Mouse (Mus musculus): ENCODE measurements at regions not wholly inside any gene's neighbourhood (a gene's known extent, or its start where the extent isn't known, plus 50 kb on each side); places are given as distances from the start of the nearest gene placed in this dataset.
"Not testable (repeated sequence)": the region's sequence is repeated elsewhere in the genome, so short reads cannot be mapped to it uniquely, and the experiment has no call there.

- not testable (repeated sequence) for H3K27ac ChIP-seq; H3K9me3 ChIP-seq; DNase-seq (ENCODE audit: low spot score); H3K4me1 ChIP-seq (replicated peaks); H3K36me3 ChIP-seq; H3K27me3 ChIP-seq (ENCODE audit: insufficient read depth, poor library complexity, severe bottlenecking); H3K4me3 ChIP-seq
Measured at GRCm38 (mm10) chr15:43691998-43692397, 3557.8 kb downstream of the 9330182O14Rik start.

GRCm38 (mm10) chr15:43695451-43695850 lies 3561.3 kb downstream of the 9330182O14Rik start:
- 50% methylated on average over 1 of the region's 1 CpGs for WGBS
- DNase-seq (ENCODE audit: low spot score), result no peak
- no peaks in the 10 kb centered on the region for H3K4me1 ChIP-seq (replicated peaks)
- H3K4me3 ChIP-seq, result no peak overlapping the region
- no peaks in the 10 kb centered on the region for H3K27me3 ChIP-seq (ENCODE audit: insufficient read depth, poor library complexity, severe bottlenecking)
- no peak overlapping the region for H3K27ac ChIP-seq
- H3K36me3 ChIP-seq, result no peaks in the 10 kb centered on the region
- H3K9me3 ChIP-seq, result no peaks in the 10 kb centered on the region

GRCm38 (mm10) chr15:43717035-43717434 lies 3582.9 kb downstream of the 9330182O14Rik start:
- no peaks in the 10 kb centered on the region for H3K36me3 ChIP-seq
- WGBS, result 95% methylated on average over 1 of the region's 1 CpGs
- no peaks in the 10 kb centered on the region for H3K9me3 ChIP-seq
- H3K27me3 ChIP-seq (ENCODE audit: insufficient read depth, poor library complexity, severe bottlenecking), result no peaks in the 10 kb centered on the region
- no peaks in the 10 kb centered on the region for H3K4me1 ChIP-seq (replicated peaks)
- no peak overlapping the region for H3K4me3 ChIP-seq
- H3K27ac ChIP-seq, result no peak overlapping the region
- no peak for DNase-seq (ENCODE audit: low spot score)

GRCm38 (mm10) chr15:43717559-43717958 lies 3583.4 kb downstream of the 9330182O14Rik start:
- H3K4me3 ChIP-seq, result no peak overlapping the region
- no peak for DNase-seq (ENCODE audit: low spot score)
- H3K9me3 ChIP-seq, result no peaks in the 10 kb centered on the region
- H3K27ac ChIP-seq, result no peak overlapping the region
- H3K4me1 ChIP-seq (replicated peaks), result no peaks in the 10 kb centered on the region
- WGBS, result 92% methylated on average over 1 of the region's 1 CpGs
- no peaks in the 10 kb centered on the region for H3K36me3 ChIP-seq
- no peaks in the 10 kb centered on the region for H3K27me3 ChIP-seq (ENCODE audit: insufficient read depth, poor library complexity, severe bottlenecking)

DNA sequence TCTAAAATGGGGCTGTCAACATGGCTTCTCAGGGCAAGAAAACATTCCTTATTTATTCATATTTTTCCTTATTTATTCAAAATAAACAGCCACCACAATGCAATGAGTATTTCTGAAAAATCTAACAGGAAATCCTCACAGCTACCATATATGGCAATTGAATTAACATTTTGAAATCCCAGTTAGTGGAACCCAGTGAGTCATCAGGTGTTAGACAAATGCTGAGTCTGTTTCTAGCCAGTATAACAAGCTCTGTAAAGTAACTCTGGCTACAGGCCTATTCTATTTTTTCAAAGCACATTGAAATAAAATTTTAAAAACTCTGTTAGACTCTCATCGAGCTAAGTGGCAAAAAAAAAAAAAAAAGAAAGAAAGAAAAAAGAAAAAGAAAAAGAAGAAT lies 3586.8 kb downstream of the 9330182O14Rik start:
- no peak for DNase-seq (ENCODE audit: low spot score)
- H3K4me3 ChIP-seq, result no peak overlapping the region
- H3K9me3 ChIP-seq, result no peaks in the 10 kb centered on the region
- no peaks in the 10 kb centered on the region for H3K36me3 ChIP-seq
- no peaks in the 10 kb centered on the region for H3K27me3 ChIP-seq (ENCODE audit: insufficient read depth, poor library complexity, severe bottlenecking)
- WGBS, result 80% methylated on average over 1 of the region's 1 CpGs
- H3K27ac ChIP-seq, result no peak overlapping the region
- H3K4me1 ChIP-seq (replicated peaks), result no peaks in the 10 kb centered on the region

GRCm38 (mm10) chr15:43735697-43736096 lies 3601.5 kb downstream of the 9330182O14Rik start:
- Histone ChIP-seq H3K27me3 (ENCODE audit: insufficient read depth, poor library complexity, severe bottlenecking) (no peaks in the 10 kb centered on the region), H3K9me3 (no peaks in the 10 kb centered on the region), H3K27ac (no peak overlapping the region), H3K4me3 (no peak overlapping the region), H3K36me3 (no peaks in the 10 kb centered on the region), H3K4me1 (replicated peaks) (no peaks in the 10 kb centered on the region)
- no peak for DNase-seq (ENCODE audit: low spot score)
- WGBS, result 85% methylated on average over 3 of the region's 3 CpGs

DNA sequence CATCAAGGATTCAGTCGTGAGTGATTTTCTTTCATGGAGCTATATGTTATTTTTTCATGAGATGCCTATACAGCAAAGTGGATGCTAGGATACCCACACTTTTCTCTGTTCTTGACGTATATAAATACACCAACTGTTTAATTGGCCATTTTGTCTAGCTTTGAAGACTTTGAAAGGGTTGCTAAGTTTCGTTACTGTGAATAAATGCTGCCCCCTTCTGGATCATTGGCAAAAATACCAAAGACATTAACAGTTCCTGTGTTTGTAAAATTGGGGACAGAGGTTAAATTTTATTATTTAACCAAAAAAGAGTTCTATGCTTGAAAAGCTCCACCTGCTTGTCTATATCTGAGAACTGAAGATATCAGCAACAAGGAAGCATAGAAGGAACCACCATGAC lies 3624.1 kb downstream of the 9330182O14Rik start:
- DNase-seq (ENCODE audit: low spot score), result no peak
- H3K27ac ChIP-seq, result no peak overlapping the region
- 30% methylated on average over 3 of the region's 3 CpGs for WGBS
- no peak overlapping the region for H3K4me3 ChIP-seq
- no peaks in the 10 kb centered on the region for H3K36me3 ChIP-seq
- no peaks in the 10 kb centered on the region for H3K4me1 ChIP-seq (replicated peaks)
- H3K9me3 ChIP-seq, result no peaks in the 10 kb centered on the region
- H3K27me3 ChIP-seq (ENCODE audit: insufficient read depth, poor library complexity, severe bottlenecking), result no peaks in the 10 kb centered on the region

DNA sequence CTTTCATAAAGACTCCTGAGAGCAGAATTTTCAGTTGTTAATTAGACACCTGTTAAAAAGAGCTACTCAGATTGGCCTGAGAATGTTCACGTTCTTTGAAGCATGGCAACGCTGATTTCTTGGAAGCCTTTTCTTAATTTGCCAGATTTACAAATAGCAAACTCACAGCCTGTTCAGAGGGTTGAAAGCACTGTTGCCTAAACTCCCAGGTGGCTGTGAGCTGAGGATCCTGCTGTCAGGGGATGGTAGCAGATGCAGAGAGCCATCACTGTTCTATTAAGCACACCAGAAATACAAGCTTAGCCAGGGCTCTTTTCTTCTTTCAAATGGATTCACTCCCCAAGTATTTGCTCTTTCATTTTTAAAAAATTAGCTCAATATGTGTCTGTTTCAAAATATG lies 3630.4 kb downstream of the 9330182O14Rik start:
- Histone ChIP-seq H3K4me3 (no peak overlapping the region), H3K9me3 (no peaks in the 10 kb centered on the region), H3K27ac (no peak overlapping the region), H3K36me3 (no peaks in the 10 kb centered on the region), H3K4me1 (replicated peaks) (no peaks in the 10 kb centered on the region), H3K27me3 (ENCODE audit: insufficient read depth, poor library complexity, severe bottlenecking) (no peaks in the 10 kb centered on the region)
- 91% methylated on average over 2 of the region's 2 CpGs for WGBS
- DNase-seq (ENCODE audit: low spot score), result no peak

DNA sequence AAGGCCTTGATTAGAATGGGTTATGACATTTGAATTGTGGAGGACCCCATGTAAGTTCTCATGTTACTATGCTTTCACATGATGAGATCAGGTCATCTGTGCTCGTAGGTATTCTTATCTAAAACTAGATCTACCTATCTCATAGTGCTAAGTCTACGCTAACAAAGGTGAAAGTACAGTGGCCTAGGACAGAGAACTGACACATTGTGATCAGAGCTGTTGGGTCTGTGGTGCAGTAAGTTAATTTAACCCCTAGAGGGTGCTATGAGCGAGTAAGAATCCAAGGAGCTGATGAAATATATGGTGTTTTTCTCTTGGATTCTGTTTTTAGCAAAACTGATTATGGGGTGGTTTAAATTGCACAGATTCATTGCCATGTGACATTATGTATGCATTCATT lies 3638.6 kb downstream of the 9330182O14Rik start:
- WGBS, result 40% methylated on average over 3 of the region's 3 CpGs

DNA sequence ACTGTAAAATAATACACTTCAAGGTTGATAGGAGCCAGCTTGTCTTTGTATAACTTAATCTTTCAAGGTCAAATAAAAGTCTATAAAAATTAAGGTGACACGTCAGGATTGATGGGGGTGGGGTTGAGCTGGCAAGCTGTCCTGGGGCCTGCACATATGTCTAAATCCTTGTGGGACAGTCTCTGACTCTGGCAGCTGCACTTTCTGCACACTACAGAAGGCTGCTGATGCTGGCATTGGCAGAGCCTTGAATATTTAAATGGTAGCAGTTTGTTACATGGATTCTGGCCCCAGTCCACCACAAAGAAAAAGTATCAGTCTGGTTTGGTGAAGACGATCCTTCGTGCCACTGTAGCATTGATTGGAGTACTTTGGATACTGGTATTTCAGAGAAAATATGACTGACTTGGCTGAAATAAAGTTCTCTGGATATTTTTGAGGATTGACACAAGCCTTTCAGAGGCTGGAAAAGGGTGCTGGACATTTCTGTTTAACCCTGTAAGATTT lies 3648.0 kb downstream of the 9330182O14Rik start:
- H3K4me3 ChIP-seq; H3K27me3 ChIP-seq (ENCODE audit: insufficient read depth, poor library complexity, severe bottlenecking); DNase-seq (ENCODE audit: low spot score); H3K9me3 ChIP-seq; H3K36me3 ChIP-seq; H3K27ac ChIP-seq; H3K4me1 ChIP-seq (replicated peaks): not testable (repeated sequence)
- WGBS, result 91% methylated on average over 3 of the region's 3 CpGs

More for the DNA sequence above, 3638.6 kb downstream of the 9330182O14Rik start:
- H3K9me3 ChIP-seq, result no peaks in the 10 kb centered on the region
- no peak overlapping the region for H3K4me3 ChIP-seq
- no peaks in the 10 kb centered on the region for H3K36me3 ChIP-seq
- no peaks in the 10 kb centered on the region for H3K27me3 ChIP-seq (ENCODE audit: insufficient read depth, poor library complexity, severe bottlenecking)
- no peak overlapping the region for H3K27ac ChIP-seq
- H3K4me1 ChIP-seq (replicated peaks), result no peaks in the 10 kb centered on the region
- no peak for DNase-seq (ENCODE audit: low spot score)

GRCm38 (mm10) chr15:43784171-43784570 lies 3650.0 kb downstream of the 9330182O14Rik start:
- Histone ChIP-seq H3K27ac (no peak overlapping the region), H3K4me1 (replicated peaks) (no peaks in the 10 kb centered on the region), H3K4me3 (no peak overlapping the region), H3K9me3 (no peaks in the 10 kb centered on the region), H3K27me3 (ENCODE audit: insufficient read depth, poor library complexity, severe bottlenecking) (no peaks in the 10 kb centered on the region), H3K36me3 (no peaks in the 10 kb centered on the region)
- 89% methylated on average over 3 of the region's 3 CpGs for WGBS
- DNase-seq (ENCODE audit: low spot score), result no peak

- DNase-seq (ENCODE audit: low spot score), result no peak
- Histone ChIP-seq H3K27ac (no peak overlapping the region), H3K36me3 (no peaks in the 10 kb centered on the region), H3K9me3 (no peaks in the 10 kb centered on the region), H3K4me3 (no peak overlapping the region), H3K27me3 (ENCODE audit: insufficient read depth, poor library complexity, severe bottlenecking) (no peaks in the 10 kb centered on the region), H3K4me1 (replicated peaks) (no peaks in the 10 kb centered on the region)
- 62% methylated on average over 4 of the region's 4 CpGs for WGBS
Measured at GRCm38 (mm10) chr15:43803342-43803741, 3669.2 kb downstream of the 9330182O14Rik start.

All from hindbrain, embryonic 10.5 days (tissue).